Mouse (Mus musculus): ENCODE results near the gene Nfia.

- TF ChIP-seq POLR2A (IDR thresholded peaks at IDR 0.05; ENCODE audit: insufficient read depth, low read length), result no peak
- no peak for TF ChIP-seq CTCF (IDR thresholded peaks at IDR 0.05; ENCODE audit: low read depth, low read length)
Observed at GRCm38 (mm10) chr4:97855712-97856420, 83.3 kb downstream of the Nfia start.
